Mouse (Mus musculus) bone marrow, adult 2 months (tissue): Measurements from ENCODE around the gene Ccdc42.

Experiments used
- CTCF ChIP-seq: fragments of 200-500 bp; IDR thresholded peaks from 2 replicates; pipeline ENCODE4 v1.5.1; 2011; ENCODE audit warnings: low read length, control low read depth; ENCODE audit not compliant: control insufficient read depth, insufficient read depth
- POLR2A ChIP-seq: fragments of 200-500 bp; IDR thresholded peaks from 2 replicates; pipeline ENCODE4 v1.6.1; 2011; ENCODE audit warnings: low read depth, mild to moderate bottlenecking, control low read depth, low read length, borderline replicate concordance; ENCODE audit not compliant: control insufficient read depth

- no peak for TF ChIP-seq CTCF
- TF ChIP-seq POLR2A: no peak
These were observed 36.5 kb upstream of the Ccdc42 start for GRCm38 (mm10) chr11:68550358-68550757.
